12 mouse cellular contexts compared by ENCODE assay signal in genomic region chr5:111573265-111573873, GRCm38 (mm10).
A peak's percentile ranks its signal among the peaks of the same experiment; 100 is the strongest.
DNase-seq lines count a peak whose midpoint lies in the region; ATAC-seq lines count a peak whose summit lies in the region.
"Had no signal": no experiment of that assay in that cellular context is flagged by ENCODE, and none has a peak within 500 bp of the region (broad histone marks: within the 10 kb centered on the region; RNA-seq: fewer than 3 reads in every experiment).

No protein-coding gene starts in this region.

- peaks cover 38% of the 10 kb centered on the region for H3K27me3 ChIP-seq in midbrain, embryonic 12.5 days
- H3K27me3 ChIP-seq in midbrain, embryonic 13.5 days: peaks cover 3% of the 10 kb centered on the region; the same call in 1 of the 2 replicates
- H3K27me3 ChIP-seq in forebrain, embryonic 16.5 days (replicated peaks; ENCODE audit: control insufficient read depth, insufficient read depth, low read length): no peaks in the 10 kb centered on the region

- H3K4me2 ChIP-seq in midbrain, embryonic 12.5 days (replicated peaks): no peak overlapping the region
- no peak overlapping the region for H3K4me2 ChIP-seq in midbrain, embryonic 13.5 days (replicated peaks)
- no peak overlapping the region for H3K4me2 ChIP-seq in forebrain, embryonic 16.5 days (ENCODE audit: low read length)
- H3K4me2 ChIP-seq: neural tube, embryonic 13.5 days had no signal

- H3K4me3 ChIP-seq in midbrain, embryonic 12.5 days: no peak overlapping the region
- H3K4me3 ChIP-seq in midbrain, embryonic 13.5 days (replicated peaks): no peak overlapping the region
- H3K4me3 ChIP-seq in forebrain, embryonic 16.5 days (replicated peaks; ENCODE audit: low read length): no peak overlapping the region
- H3K4me3 ChIP-seq: neural tube, embryonic 13.5 days had no signal

- peak; percentile 31 for DNase-seq in embryo, embryonic 10 days (ENCODE audit: low spot score)
- no peak for DNase-seq in embryo, embryonic 11 days
- DNase-seq in naive thymus-derived CD4-positive, alpha-beta T cell, adult 2 months (ENCODE audit: low read depth): peak; percentile 56
- DNase-seq in cerebellum, adult 11 months: no peak
- no peak for DNase-seq in spleen, adult 12 weeks (ENCODE audit: low spot score)
- DNase-seq: layer of hippocampus, adult 9-11 months had no signal

- H3K4me1 ChIP-seq in midbrain, embryonic 12.5 days: peaks cover 51% of the 10 kb centered on the region
- peaks cover 48% of the 10 kb centered on the region for H3K4me1 ChIP-seq in midbrain, embryonic 13.5 days (replicated peaks)
- H3K4me1 ChIP-seq in forebrain, embryonic 16.5 days (replicated peaks; ENCODE audit: control insufficient read depth, insufficient read depth, low read length): peaks cover 34% of the 10 kb centered on the region

- H3K9me3 ChIP-seq in midbrain, embryonic 12.5 days: no peaks in the 10 kb centered on the region
- H3K9me3 ChIP-seq in midbrain, embryonic 13.5 days: no peaks in the 10 kb centered on the region
- no peaks in the 10 kb centered on the region for H3K9me3 ChIP-seq in forebrain, embryonic 16.5 days (ENCODE audit: control insufficient read depth, low read length)
- H3K9me3 ChIP-seq: neural tube, embryonic 13.5 days had no signal

- no peak overlapping the region for H3K9ac ChIP-seq in midbrain, embryonic 12.5 days (replicated peaks)
- H3K9ac ChIP-seq in midbrain, embryonic 13.5 days (replicated peaks): no peak overlapping the region
- no peak overlapping the region for H3K9ac ChIP-seq in forebrain, embryonic 16.5 days (replicated peaks; ENCODE audit: low read depth, low read length)
- H3K9ac ChIP-seq: liver, embryonic 14.5 days had no signal

- H3K36me3 ChIP-seq in midbrain, embryonic 12.5 days: no peaks in the 10 kb centered on the region
- no peaks in the 10 kb centered on the region for H3K36me3 ChIP-seq in midbrain, embryonic 13.5 days
- no peaks in the 10 kb centered on the region for H3K36me3 ChIP-seq in forebrain, embryonic 16.5 days (ENCODE audit: control insufficient read depth, insufficient read depth)
- H3K36me3 ChIP-seq: neural tube, embryonic 13.5 days had no signal

- ATAC-seq in midbrain, embryonic 12.5 days (ENCODE audit: low FRiP score, low read depth): peak; percentile 10; the same call in 1 of the 2 replicates
- no peak for ATAC-seq in midbrain, embryonic 13.5 days
- ATAC-seq in forebrain, embryonic 16.5 days: peak; percentile 51
- ATAC-seq: Patski had no signal

- WGBS in midbrain, embryonic 12.5 days: 24% methylated on average over 13 of the region's 13 CpGs
- WGBS in midbrain, embryonic 13.5 days: 24% methylated on average over 13 of the region's 13 CpGs
- 20% methylated on average over 13 of the region's 13 CpGs for WGBS in forebrain, embryonic 16.5 days

- no peak overlapping the region for H3K27ac ChIP-seq in midbrain, embryonic 12.5 days (replicated peaks)
- H3K27ac ChIP-seq in midbrain, embryonic 13.5 days: no peak overlapping the region
- H3K27ac ChIP-seq in forebrain, embryonic 16.5 days (ENCODE audit: low read length): no peak overlapping the region
- H3K27ac ChIP-seq: liver, embryonic 14.5 days; neural tube, embryonic 13.5 days had no signal

Comparison
In these comparisons a context has a peak if more than half of its experiments do, and no peak if none do; other contexts are left out.
1. DNase-seq: peak in embryo, embryonic 10 days (single experiment) and naive thymus-derived CD4-positive, alpha-beta T cell, adult 2 months (single experiment); none in embryo, embryonic 11 days (single experiment), cerebellum, adult 11 months (single experiment) and spleen, adult 12 weeks (single experiment).